Mouse (Mus musculus) midbrain, postnatal 0 days (tissue): ENCODE data around the gene Cyp2u1. TPM values are rescaled to one million over a fixed set of nuclear protein-coding genes. Genes with fewer than 3 reads are reported as not detected.

Experiments
- ATAC-seq: fragments of 200-750 bp; cut with Nextera tagmentation; 2 replicates; pipeline ENCODE4 v1.8.0; 2017; ENCODE audit warnings: moderate number of reproducible peaks, mild to moderate bottlenecking, moderate TSS enrichment, moderate library complexity; ENCODE audit not compliant: low FRiP score
- DNase-seq: peaks from one replicate; pipeline ENCODE4 v3.0.0-alpha.2; 2015; ENCODE audit warnings: low spot score
- H3K27ac ChIP-seq: fragments of 300-500 bp; sonication (generic); 2 replicates; pipeline ENCODE4 v1.5.1; 2014; ENCODE audit warnings: low read depth, mild to moderate bottlenecking, low read length, mixed read lengths
- H3K27me3 ChIP-seq: fragments of 300-500 bp; sonication (generic); 2 replicates; pipeline ENCODE4 v1.6.1; 2014; ENCODE audit warnings: low read length, control low read depth, mixed read lengths; ENCODE audit not compliant: insufficient read depth
- H3K36me3 ChIP-seq: fragments of 300-500 bp; sonication (generic); 2 replicates; pipeline ENCODE4 v1.6.1; 2014; ENCODE audit warnings: low read length, control low read depth, mixed read lengths; ENCODE audit not compliant: insufficient read depth
- H3K4me1 ChIP-seq: fragments of 300-500 bp; sonication (generic); 2 replicates; pipeline ENCODE4 v1.6.1; 2014; ENCODE audit warnings: mild to moderate bottlenecking, control low read depth, antibody characterized with exemption, low read length, mixed read lengths; ENCODE audit not compliant: insufficient read depth
- H3K4me2 ChIP-seq: fragments of 300-500 bp; sonication (generic); 2 replicates; pipeline ENCODE4 v1.6.1; 2014; ENCODE audit warnings: low read depth, mild to moderate bottlenecking, low read length, mixed read lengths; ENCODE audit not compliant: poor library complexity, severe bottlenecking
- H3K4me3 ChIP-seq: fragments of 300-500 bp; sonication (generic); 2 replicates; pipeline ENCODE4 v1.5.1; 2014; ENCODE audit warnings: low read depth, mild to moderate bottlenecking, low read length, moderate library complexity
- H3K9ac ChIP-seq: fragments of 300-500 bp; sonication (generic); replicated peaks from 2 replicates; pipeline ENCODE4 v1.6.1; 2014; ENCODE audit warnings: mild to moderate bottlenecking, low read length, moderate library complexity, mixed read lengths; ENCODE audit not compliant: poor library complexity, severe bottlenecking
- H3K9me3 ChIP-seq: fragments of 300-500 bp; sonication (generic); 2 replicates; pipeline ENCODE4 v1.6.1; 2016; ENCODE audit warnings: low read length, control low read depth
- CTCF ChIP-seq: IDR thresholded peaks from 2 replicates; pipeline ENCODE4 v1.5.1; 2016; ENCODE audit warnings: antibody characterized with exemption, mild to moderate bottlenecking
- WGBS: fragments of 180-500 bp; shearing (Covaris S2); extraction: QIAGEN DNeasy Blood & Tissue Kit; methylation state at CpG from one replicate; pipeline ENCODE4 v1.1.7; 2014; 5-methylcytosine and 5-hydroxymethylcytosine counted together
- polyA plus RNA-seq: library from polyadenylated mRNA; unstranded; fragments of >200 nt; fragmentation: Nextera tagmentation; extraction: Ambion mirVana; gene quantifications from 2 replicates; pipeline ENCODE4 v1.2.1, GENCODE M21; 2015
- total RNA-seq: library from RNA; depleted of rRNA; stranded (reverse); fragments of >200 nt; gene quantifications from 2 replicates; pipeline ENCODE4 v1.2.3, GENCODE M21; 2014

Cyp2u1 gene
- total and polyA plus RNA-seq, 2 experiments from 2014 or later = 14.3 to 15.2 TPM

DNA sequence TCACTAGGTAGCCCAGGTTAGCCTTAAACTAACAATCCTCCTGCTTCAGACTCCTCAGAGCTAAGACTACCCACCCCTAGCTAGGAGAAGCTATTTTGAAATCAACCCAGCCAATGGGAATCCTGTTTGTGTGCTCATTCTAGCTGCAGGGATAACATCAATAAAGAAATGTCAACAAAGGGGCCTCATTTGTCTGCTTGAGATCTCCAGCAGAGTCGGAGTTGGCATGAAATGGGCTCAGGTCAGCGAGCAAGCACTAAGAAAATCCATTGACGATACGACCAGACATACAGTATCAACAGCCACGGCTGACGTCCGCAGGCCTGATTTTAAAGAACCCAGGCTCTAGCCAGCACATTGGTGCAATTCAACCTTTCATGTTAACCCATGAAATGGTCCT is 24.2 kb upstream of the Cyp2u1 start:
- ATAC-seq = no peak
- no peak overlapping the region for H3K4me3 ChIP-seq
- H3K9me3 ChIP-seq = no peaks in the 10 kb centered on the region
- no peaks in the 10 kb centered on the region for H3K27me3 ChIP-seq
- no peak overlapping the region for H3K9ac ChIP-seq
- H3K27ac ChIP-seq = no peak overlapping the region
- TF ChIP-seq CTCF = no peak
- no peak for DNase-seq
- 47% methylated on average over 7 of the region's 7 CpGs for WGBS
- H3K4me2 ChIP-seq = no peak overlapping the region
- no peaks in the 10 kb centered on the region for H3K36me3 ChIP-seq
- no peaks in the 10 kb centered on the region for H3K4me1 ChIP-seq

GRCm38 (mm10) chr3:131326637-131327036 is 23.6 kb upstream of the Cyp2u1 start:
- DNase-seq = no peak
- Histone ChIP-seq H3K4me2 (no peak overlapping the region), H3K4me3 (no peak overlapping the region), H3K27ac (no peak overlapping the region), H3K4me1 (no peaks in the 10 kb centered on the region), H3K9ac (no peak overlapping the region), H3K27me3 (no peaks in the 10 kb centered on the region), H3K9me3 (no peaks in the 10 kb centered on the region), H3K36me3 (no peaks in the 10 kb centered on the region)
- no peak for TF ChIP-seq CTCF
- ATAC-seq = 0 out of 2 replicates have a peak, but pooled peaks have one; percentile 32
- WGBS = 76% methylated on average over 4 of the region's 4 CpGs

- Histone ChIP-seq H3K27ac (no peak overlapping the region), H3K4me2 (no peak overlapping the region), H3K36me3 (no peaks in the 10 kb centered on the region), H3K4me1 (no peaks in the 10 kb centered on the region), H3K27me3 (no peaks in the 10 kb centered on the region), H3K9me3 (no peaks in the 10 kb centered on the region), H3K9ac (no peak overlapping the region), H3K4me3 (no peak overlapping the region)
- DNase-seq (no peak), ATAC-seq (no peak)
- no peak for TF ChIP-seq CTCF
- WGBS = 68% methylated on average over 14 of the region's 14 CpGs
These were observed 19.2 kb upstream of the Cyp2u1 start for GRCm38 (mm10) chr3:131322081-131322815.

DNA sequence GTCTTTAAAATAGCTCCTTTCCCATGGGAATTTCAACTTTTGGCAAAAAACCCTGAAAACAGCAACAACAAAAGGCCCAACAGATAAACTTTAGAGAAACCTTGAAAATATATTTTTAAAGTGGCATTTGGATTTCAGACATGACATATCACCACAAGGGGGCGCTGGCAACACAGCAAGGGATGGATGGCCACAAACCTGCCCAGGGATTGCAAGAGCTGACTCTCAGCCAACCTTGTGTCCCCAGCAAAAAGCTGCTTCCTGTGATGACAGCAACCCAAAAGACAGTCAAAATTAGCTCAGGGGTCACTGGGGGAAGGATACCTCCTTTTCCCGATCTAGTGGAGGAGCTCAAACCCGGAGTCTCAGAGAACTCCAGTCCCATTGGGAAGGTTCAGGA is 17.2 kb upstream of the Cyp2u1 start:
- 6% methylated on average over 3 of the region's 3 CpGs for WGBS
- Histone ChIP-seq H3K36me3 (no peaks in the 10 kb centered on the region), H3K4me3 (no peak overlapping the region), H3K9me3 (no peaks in the 10 kb centered on the region), H3K4me1 (no peaks in the 10 kb centered on the region), H3K27me3 (no peaks in the 10 kb centered on the region), H3K4me2 (no peak overlapping the region), H3K9ac (no peak overlapping the region), H3K27ac (no peak overlapping the region)
- TF ChIP-seq CTCF = peak; percentile 95
- DNase-seq = peak; percentile 83
- ATAC-seq = peak; percentile 57; the same call in 1 of the 2 replicates

DNA sequence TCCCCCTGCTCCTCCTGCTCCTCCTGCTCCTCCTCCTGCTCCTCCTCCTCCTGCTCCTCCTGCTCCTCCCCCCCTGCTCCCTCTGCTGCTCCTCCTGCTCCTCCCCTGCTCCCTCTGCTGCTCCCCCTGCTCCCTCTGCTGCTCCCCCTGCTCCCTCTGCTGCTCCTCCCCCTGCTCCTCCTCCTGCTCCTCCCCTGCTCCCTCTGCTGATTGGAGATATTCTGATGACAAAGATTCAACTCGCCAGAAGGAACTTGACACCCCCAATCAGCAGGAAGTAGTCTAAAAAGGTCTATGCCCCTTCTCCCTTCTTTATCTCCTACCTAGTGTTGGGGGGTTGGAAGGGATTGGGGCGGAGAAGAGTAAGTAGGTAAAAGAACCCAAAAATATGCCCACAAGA is 15.2 kb upstream of the Cyp2u1 start:
- H3K4me3 ChIP-seq = no peak overlapping the region
- H3K9ac ChIP-seq = no peak overlapping the region
- no peak overlapping the region for H3K27ac ChIP-seq
- 57% methylated on average over 2 of the region's 2 CpGs for WGBS
- H3K4me1 ChIP-seq = no peaks in the 10 kb centered on the region
- H3K36me3 ChIP-seq = no peaks in the 10 kb centered on the region
- no peak for TF ChIP-seq CTCF
- H3K27me3 ChIP-seq = no peaks in the 10 kb centered on the region
- DNase-seq (no peak), ATAC-seq (no peak)
- H3K4me2 ChIP-seq = no peak overlapping the region
- no peaks in the 10 kb centered on the region for H3K9me3 ChIP-seq

DNA sequence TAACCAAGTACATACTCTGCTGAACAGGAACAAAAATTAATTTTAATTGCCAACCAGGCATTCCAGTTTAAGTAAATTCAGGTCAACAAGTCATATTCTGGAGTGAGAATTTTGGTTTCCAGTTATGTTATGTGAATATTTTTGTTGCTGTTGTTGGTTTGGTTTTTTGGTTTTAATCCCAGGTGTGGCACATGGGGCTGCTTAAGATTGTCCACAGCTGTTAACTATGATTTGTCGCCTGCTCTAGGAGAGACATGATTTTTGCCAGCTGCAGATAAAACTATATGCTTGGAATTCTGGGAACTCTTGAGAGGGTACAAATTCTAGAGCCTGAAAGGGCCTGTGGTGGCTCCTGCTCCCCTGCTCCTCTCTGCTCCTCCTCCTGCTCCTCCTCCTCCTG is 14.1 kb upstream of the Cyp2u1 start:
- no peak overlapping the region for H3K9ac ChIP-seq
- H3K4me1 ChIP-seq = no peaks in the 10 kb centered on the region
- no peaks in the 10 kb centered on the region for H3K9me3 ChIP-seq
- TF ChIP-seq CTCF = no peak
- H3K36me3 ChIP-seq = no peaks in the 10 kb centered on the region
- no peak overlapping the region for H3K4me2 ChIP-seq
- H3K27me3 ChIP-seq = no peaks in the 10 kb centered on the region
- 94% methylated on average over 1 of the region's 1 CpGs for WGBS
- ATAC-seq = no peak
- no peak for DNase-seq
- no peak overlapping the region for H3K27ac ChIP-seq
- H3K4me3 ChIP-seq = no peak overlapping the region
